13 mouse cellular contexts compared by ENCODE assay signal in genomic region chr7:118887303-118888055, GRCm38 (mm10). TPM values are rescaled to one million over a fixed set of nuclear protein-coding genes. Genes with fewer than 3 reads are reported as not detected.
DNase-seq lines count a peak whose midpoint lies in the region; TF ChIP-seq lines count a peak whose summit lies in the region.
"Had no signal": no experiment of that assay in that cellular context is flagged by ENCODE, and none has a peak within 500 bp of the region (broad histone marks: within the 10 kb centered on the region; RNA-seq: fewer than 3 reads in every experiment).

No protein-coding gene starts in this region.

- TF ChIP-seq POLR2A in brain, embryonic 14.5 days (IDR thresholded peaks at IDR 0.05; ENCODE audit: borderline replicate concordance, extremely low read depth, insufficient read depth, insufficient read length, poor library complexity, severe bottlenecking): no peak

- no peak for TF ChIP-seq CTCF in brain, embryonic 14.5 days (IDR thresholded peaks at IDR 0.05; ENCODE audit: borderline replicate concordance, extremely low read depth, insufficient read depth, insufficient read length)

- peak; percentile 19 to 57 for DNase-seq in lung, adult 18-20 months
- no peak for DNase-seq in lung, postnatal 14 days
- DNase-seq in MN1 (ENCODE audit: low spot score): peak; percentile 26
- DNase-seq in brain, embryonic 14.5 days (ENCODE audit: low read depth): peak; percentile 67
- DNase-seq in lung, postnatal 25 days (ENCODE audit: low spot score): peak; percentile 31
- no peak for DNase-seq in gastrocnemius, postnatal 25 days
- no peak for DNase-seq in spleen, postnatal 36 days (ENCODE audit: low spot score in 2 of 2)
- DNase-seq: adrenal gland, postnatal 10 days; cerebellum, postnatal 36 days; heart, postnatal 14 days; kidney, adult 11 months; kidney, postnatal 25 days; layer of hippocampus, postnatal 36 days had no signal

RNA-seq across cellular contexts. Expression of gene Knop1, which starts 31.4 kb away (rescaled TPM):
- 33.5 and 37.0 TPM in 2 replicates for polyA plus RNA-seq in brain, embryonic 14.5 days (2012; rRNA removed)
- 10 to 100 TPM; 23.5 to 26.0 TPM for total RNA-seq in gastrocnemius, postnatal 25 days (2021)

RNA-seq across cellular contexts. Expression of gene Iqck, which starts 31.9 kb away (rescaled TPM):
- 4.1 and 6.1 TPM in 2 replicates for polyA plus RNA-seq in brain, embryonic 14.5 days (2012; rRNA removed)
- total RNA-seq in gastrocnemius, postnatal 25 days (2021): under 1 TPM; 0.13 to 0.16 TPM

Comparison
In these comparisons a context has a peak if more than half of its experiments do, and no peak if none do; other contexts are left out.
1. DNase-seq: peak in lung, adult 18-20 months (2 of 2), MN1 (single experiment), brain, embryonic 14.5 days (single experiment) and lung, postnatal 25 days (single experiment); none in lung, postnatal 14 days (single experiment), gastrocnemius, postnatal 25 days (single experiment) and spleen, postnatal 36 days (0 of 2).